9 mouse cellular contexts compared by ENCODE assay signal in the genomic region with DNA sequence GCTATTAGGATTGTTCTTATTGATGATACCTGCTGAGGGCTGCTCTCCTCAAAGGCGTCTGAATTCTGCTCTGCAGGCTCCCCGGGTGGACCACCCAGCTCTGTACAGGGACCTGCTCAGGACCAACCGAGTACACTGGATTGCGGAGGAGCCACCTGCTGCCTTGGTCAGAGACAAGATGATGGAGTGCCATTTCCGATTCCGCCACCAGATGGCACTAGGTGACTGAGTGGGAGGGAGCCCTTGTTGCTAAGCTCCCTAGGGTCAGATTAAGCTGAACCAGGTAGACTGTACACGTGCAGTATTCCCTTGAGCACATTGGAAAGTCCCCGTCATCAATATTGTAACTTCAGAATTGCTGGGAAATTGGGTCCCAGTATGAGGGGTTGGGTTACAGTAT. TPM values are rescaled to one million over a fixed set of nuclear protein-coding genes. Genes with fewer than 3 reads are reported as not detected.
A peak's percentile ranks its signal among the peaks of the same experiment; 100 is the strongest.
DNase-seq lines count a peak whose midpoint lies in the region; ATAC-seq and TF ChIP-seq lines count a peak whose summit lies in the region.
"Had no signal": no experiment of that assay in that cellular context is flagged by ENCODE, and none has a peak within 500 bp of the region (broad histone marks: within the 10 kb centered on the region; RNA-seq: fewer than 3 reads in every experiment).

No protein-coding gene starts in this region.

- no peaks in the 10 kb centered on the region for H3K9me3 ChIP-seq in hindbrain, embryonic 10.5 days
- H3K9me3 ChIP-seq in hindbrain, embryonic 12.5 days (replicated peaks), result no peaks in the 10 kb centered on the region
- no peaks in the 10 kb centered on the region for H3K9me3 ChIP-seq in limb, embryonic 11.5 days (ENCODE audit: control insufficient read depth, low read length)
- no peaks in the 10 kb centered on the region for H3K9me3 ChIP-seq in stomach, embryonic 16.5 days (replicated peaks; ENCODE audit: control insufficient read depth, low read length)
- H3K9me3 ChIP-seq: neural tube, embryonic 12.5 days had no signal

- peak; percentile 83 for DNase-seq in hindbrain, embryonic 10.5 days (ENCODE audit: low spot score)
- DNase-seq in cerebellum, postnatal 10 days, result peak; percentile 95 to 98
- DNase-seq in frontal cortex, postnatal 25 days (ENCODE audit: low spot score in 2 of 2), result peak; percentile 77 to 82
- DNase-seq in kidney, adult 2 months, result peak; percentile 73
- peak; percentile 90 for DNase-seq in limb, embryonic 11.5 days (ENCODE audit: low spot score)
- peak; percentile 88 for DNase-seq in naive thymus-derived CD4-positive, alpha-beta T cell, adult 2 months (ENCODE audit: low read depth)

- no peak overlapping the region for H3K27ac ChIP-seq in hindbrain, embryonic 10.5 days
- H3K27ac ChIP-seq in hindbrain, embryonic 12.5 days, result no peak overlapping the region
- no peak overlapping the region for H3K27ac ChIP-seq in kidney, adult 2 months (ENCODE audit: insufficient read depth, low read depth, low read length)
- no peak overlapping the region for H3K27ac ChIP-seq in limb, embryonic 11.5 days (replicated peaks; ENCODE audit: low read depth, low read length)
- H3K27ac ChIP-seq in stomach, embryonic 16.5 days (ENCODE audit: low read length), result no peak overlapping the region
- H3K27ac ChIP-seq: neural tube, embryonic 12.5 days had no signal

- H3K36me3 ChIP-seq in hindbrain, embryonic 10.5 days, result peaks cover 100% of the 10 kb centered on the region
- H3K36me3 ChIP-seq in hindbrain, embryonic 12.5 days, result peaks cover 75% of the 10 kb centered on the region
- H3K36me3 ChIP-seq in kidney, adult 2 months (ENCODE audit: control insufficient read depth, insufficient read depth, low read length), result no peaks in the 10 kb centered on the region
- H3K36me3 ChIP-seq in limb, embryonic 11.5 days (ENCODE audit: control insufficient read depth, insufficient read depth, low read length), result peaks cover 19% of the 10 kb centered on the region
- H3K36me3 ChIP-seq in stomach, embryonic 16.5 days (ENCODE audit: control insufficient read depth, insufficient read depth, low read length), result peaks cover 19% of the 10 kb centered on the region

- WGBS in hindbrain, embryonic 10.5 days, result 20% methylated on average over 8 of the region's 8 CpGs
- 21% methylated on average over 8 of the region's 8 CpGs for whole genome bisulfite sequencing in hindbrain, embryonic 12.5 days
- 20% methylated on average over 8 of the region's 8 CpGs for WGBS in kidney, adult 2 months
- WGBS in limb, embryonic 11.5 days, result 24% methylated on average over 8 of the region's 8 CpGs
- 13% methylated on average over 8 of the region's 8 CpGs for WGBS in stomach, embryonic 16.5 days

- H3K4me2 ChIP-seq in hindbrain, embryonic 12.5 days (replicated peaks), result no peak overlapping the region
- H3K4me2 ChIP-seq in limb, embryonic 11.5 days (ENCODE audit: low read depth, severe bottlenecking), result no peak overlapping the region
- no peak overlapping the region for H3K4me2 ChIP-seq in stomach, embryonic 16.5 days (ENCODE audit: low read depth, low read length)
- H3K4me2 ChIP-seq: neural tube, embryonic 12.5 days had no signal

- peaks cover 12% of the 10 kb centered on the region; the same call in 1 of the 2 replicates for H3K4me1 ChIP-seq in hindbrain, embryonic 10.5 days (replicated peaks)
- 0 out of 2 replicates have a peak, but pooled peaks cover 13% of the 10 kb centered on the region for H3K4me1 ChIP-seq in hindbrain, embryonic 12.5 days
- no peaks in the 10 kb centered on the region for H3K4me1 ChIP-seq in kidney, adult 2 months (ENCODE audit: control insufficient read depth, insufficient read depth, low read length)
- no peaks in the 10 kb centered on the region for H3K4me1 ChIP-seq in limb, embryonic 11.5 days (ENCODE audit: control insufficient read depth, insufficient read depth, low read length)
- no peaks in the 10 kb centered on the region for H3K4me1 ChIP-seq in stomach, embryonic 16.5 days (ENCODE audit: control insufficient read depth, insufficient read depth, low read length)

- H3K27me3 ChIP-seq in hindbrain, embryonic 10.5 days (ENCODE audit: insufficient read depth, poor library complexity, severe bottlenecking), result no peaks in the 10 kb centered on the region
- H3K27me3 ChIP-seq in hindbrain, embryonic 12.5 days, result no peaks in the 10 kb centered on the region
- H3K27me3 ChIP-seq in kidney, adult 2 months (replicated peaks; ENCODE audit: control insufficient read depth, insufficient read depth, low read length), result no peaks in the 10 kb centered on the region
- H3K27me3 ChIP-seq in limb, embryonic 11.5 days (ENCODE audit: control insufficient read depth, insufficient read depth, low read length), result no peaks in the 10 kb centered on the region
- H3K27me3 ChIP-seq in stomach, embryonic 16.5 days (ENCODE audit: control insufficient read depth, insufficient read depth, low read length), result no peaks in the 10 kb centered on the region
- H3K27me3 ChIP-seq: neural tube, embryonic 12.5 days had no signal

- no peak overlapping the region for H3K9ac ChIP-seq in hindbrain, embryonic 12.5 days
- no peak overlapping the region for H3K9ac ChIP-seq in limb, embryonic 11.5 days (ENCODE audit: low read length)
- no peak overlapping the region for H3K9ac ChIP-seq in stomach, embryonic 16.5 days (ENCODE audit: low read length)
- H3K9ac ChIP-seq: neural tube, embryonic 12.5 days had no signal

- no peak for ATAC-seq in hindbrain, embryonic 12.5 days (ENCODE audit: low FRiP score)
- no peak for ATAC-seq in limb, embryonic 11.5 days (ENCODE audit: insufficient number of reproducible peaks, low FRiP score, low TSS enrichment, low read depth)
- ATAC-seq in stomach, embryonic 16.5 days (ENCODE audit: insufficient read depth, low FRiP score), result peak; percentile 39; the same call in 1 of the 2 replicates

- H3K4me3 ChIP-seq in hindbrain, embryonic 10.5 days, result no peak overlapping the region
- no peak overlapping the region for H3K4me3 ChIP-seq in hindbrain, embryonic 12.5 days
- no peak overlapping the region for H3K4me3 ChIP-seq in kidney, adult 2 months (ENCODE audit: insufficient read depth, low read depth, low read length)
- H3K4me3 ChIP-seq in limb, embryonic 11.5 days (ENCODE audit: low read depth, low read length), result no peak overlapping the region
- no peak overlapping the region for H3K4me3 ChIP-seq in stomach, embryonic 16.5 days (replicated peaks; ENCODE audit: low read length)
- H3K4me3 ChIP-seq: neural tube, embryonic 12.5 days had no signal

- TF ChIP-seq CTCF in kidney, adult 2 months (conservative IDR thresholded peaks at IDR 0.05; ENCODE audit: insufficient read depth, insufficient read length, low read depth, low read length), result peak; percentile 95

- no peak for TF ChIP-seq POLR2A in kidney, adult 2 months (IDR thresholded peaks at IDR 0.05; ENCODE audit: low read depth, low read length)

RNA-seq across cellular contexts. Expression of a gene that starts 17.2 kb away (rescaled TPM):
- 36.7 and 37.6 TPM in 2 replicates for polyA plus RNA-seq in hindbrain, embryonic 10.5 days (2016; fragmentation: Nextera tagmentation; extraction: Ambion mirVana)
- 42.6 and 47.0 TPM in 2 replicates for polyA plus RNA-seq in hindbrain, embryonic 12.5 days (2016; fragmentation: Nextera tagmentation; extraction: Ambion mirVana)
- 29.2 and 31.7 TPM in 2 replicates for polyA plus RNA-seq in kidney, adult 2 months (2012; rRNA removed)
- 36.8 and 38.5 TPM in 2 replicates for polyA plus RNA-seq in limb, embryonic 11.5 days (2014; fragmentation: Nextera tagmentation; extraction: Ambion mirVana)
- polyA plus RNA-seq in stomach, embryonic 16.5 days (2015; fragmentation: Nextera tagmentation; extraction: Ambion mirVana), result 42.9 and 43.9 TPM in 2 replicates

RNA-seq across cellular contexts. Expression of a gene that starts 36.7 kb away (rescaled TPM):
- polyA plus RNA-seq in hindbrain, embryonic 10.5 days (2016; fragmentation: Nextera tagmentation; extraction: Ambion mirVana), result 45.6 and 52.8 TPM in 2 replicates
- polyA plus RNA-seq in hindbrain, embryonic 12.5 days (2016; fragmentation: Nextera tagmentation; extraction: Ambion mirVana), result 23.4 and 24.8 TPM in 2 replicates
- 0.74 and 0.98 TPM in 2 replicates for polyA plus RNA-seq in kidney, adult 2 months (2012; rRNA removed)
- polyA plus RNA-seq in limb, embryonic 11.5 days (2014; fragmentation: Nextera tagmentation; extraction: Ambion mirVana), result 42.7 and 45.7 TPM in 2 replicates
- polyA plus RNA-seq in stomach, embryonic 16.5 days (2015; fragmentation: Nextera tagmentation; extraction: Ambion mirVana), result 24.3 and 24.6 TPM in 2 replicates

Comparison
In these comparisons a context has a peak if more than half of its experiments do, and no peak if none do; other contexts are left out.
1. RNA of a gene that starts 36.7 kb away (polyA plus RNA-seq): 42.7 to 45.7 TPM in limb, embryonic 11.5 days, 45.6 to 52.8 TPM in hindbrain, embryonic 10.5 days, 23.4 to 24.8 TPM in hindbrain, embryonic 12.5 days and 24.3 to 24.6 TPM in stomach, embryonic 16.5 days; 0.74 to 0.98 TPM in kidney, adult 2 months; every median in the first group is over 10 times any median in the second.
2. Peak in every context shown above with its lines, with median percentiles within 50 percentile points of each other: DNase-seq.